Mouse (Mus musculus) B cell, adult 2 months (primary cell): ENCODE measurements around the gene Dnaic1.
"Not testable (repeated sequence)": the region's sequence is repeated elsewhere in the genome, so short reads cannot be mapped to it uniquely, and the experiment has no call there.

ENCODE experiments used
- DNase-seq, 2 experiments: peaks; one replicate each; pipeline ENCODE4 v3.0.0; 2022

Gene Dnaic1

GRCm38 (mm10) chr4:41671500-41671899, 101.9 kb downstream of the Dnaic1 start:
- DNase-seq: no peak

- DNase-seq: no peak
These were observed 102.4 kb downstream of the Dnaic1 start for GRCm38 (mm10) chr4:41671963-41672480.

GRCm38 (mm10) chr4:41672522-41672963, 103.0 kb downstream of the Dnaic1 start:
- no peak for DNase-seq

GRCm38 (mm10) chr4:41673186-41673585, 103.6 kb downstream of the Dnaic1 start:
- no peak for DNase-seq

GRCm38 (mm10) chr4:41676248-41677005, 106.9 kb downstream of the Dnaic1 start:
- no peak for DNase-seq

GRCm38 (mm10) chr4:41677006-41677629, 107.5 kb downstream of the Dnaic1 start:
- DNase-seq: no peak

- no peak for DNase-seq
These were observed 109.3 kb downstream of the Dnaic1 start for GRCm38 (mm10) chr4:41678863-41679262.

- no peak for DNase-seq
These were observed 109.7 kb downstream of the Dnaic1 start for GRCm38 (mm10) chr4:41679291-41679690.

GRCm38 (mm10) chr4:41681176-41681575, 111.6 kb downstream of the Dnaic1 start:
- DNase-seq: no peak

- no peak for DNase-seq
These were observed 112.4 kb downstream of the Dnaic1 start for GRCm38 (mm10) chr4:41681947-41682346.

- DNase-seq: no peak
These were observed 113.2 kb downstream of the Dnaic1 start for GRCm38 (mm10) chr4:41682789-41683188.

GRCm38 (mm10) chr4:41683303-41683702, 113.7 kb downstream of the Dnaic1 start:
- not testable (repeated sequence) for DNase-seq

- not testable (repeated sequence) for DNase-seq
These were observed 114.8 kb downstream of the Dnaic1 start for GRCm38 (mm10) chr4:41684131-41684930.

- not testable (repeated sequence) for DNase-seq
These were observed 115.4 kb downstream of the Dnaic1 start for GRCm38 (mm10) chr4:41684931-41685453.

GRCm38 (mm10) chr4:41685882-41686492, 116.4 kb downstream of the Dnaic1 start:
- DNase-seq: not testable (repeated sequence)
